Mouse (Mus musculus): ENCODE data around the gene Ddx46. TPM values are rescaled to one million over a fixed set of nuclear protein-coding genes. Genes with fewer than 3 reads are reported as not detected.
A peak's percentile ranks its signal among the peaks of the same experiment; 100 is the strongest.

The Ddx46 gene
- polyA plus RNA-seq (2015; fragmentation: Nextera tagmentation; extraction: Ambion mirVana), result 29.6 and 30.6 TPM in 2 replicates

GRCm38 (mm10) chr13:55634639-55635127, at the start of gene Ddx46:
Gene Ddx46 (plus strand): TSS chr13:55635027.
- Histone ChIP-seq H3K4me3 (peak within 1 kb of the TSS; percentile 89), H3K27ac (peak within 1 kb of the TSS; percentile 78; the same call in 1 of the 2 replicates), H3K4me2 (peak within 1 kb of the TSS; percentile 92), H3K27me3 (no peaks in the 10 kb centered on the region), H3K4me1 (replicated peaks) (peaks cover 23% of the 10 kb centered on the region), H3K9ac (peak within 1 kb of the TSS; percentile 91), H3K9me3 (no peaks in the 10 kb centered on the region), H3K36me3 (peaks cover 56% of the 10 kb centered on the region)
- WGBS, result 6% methylated on average over 30 of the region's 30 CpGs
- peak; percentile 92 for ATAC-seq (ENCODE audit: low FRiP score)

GRCm38 (mm10) chr13:55591961-55592490, 42.8 kb upstream of the Ddx46 start:
- Histone ChIP-seq H3K9ac (no peak overlapping the region), H3K27ac (no peak overlapping the region), H3K36me3 (peaks cover 25% of the 10 kb centered on the region), H3K27me3 (peaks cover 17% of the 10 kb centered on the region), H3K4me2 (no peak overlapping the region), H3K4me1 (replicated peaks) (peaks cover 14% of the 10 kb centered on the region), H3K9me3 (no peaks in the 10 kb centered on the region), H3K4me3 (no peak overlapping the region; the same call in 1 of the 2 replicates)
- ATAC-seq (ENCODE audit: low FRiP score), result no peak
- WGBS, result 79% methylated on average over 4 of the region's 4 CpGs

GRCm38 (mm10) chr13:55592512-55593253, 42.1 kb upstream of the Ddx46 start:
- Histone ChIP-seq H3K27me3 (peaks cover 17% of the 10 kb centered on the region), H3K36me3 (peaks cover 31% of the 10 kb centered on the region), H3K27ac (peak overlapping the region; percentile 83), H3K9me3 (no peaks in the 10 kb centered on the region), H3K4me1 (replicated peaks) (peaks cover 14% of the 10 kb centered on the region), H3K9ac (peak overlapping the region; percentile 91), H3K4me3 (peak overlapping the region; percentile 80), H3K4me2 (peak overlapping the region; percentile 81)
- whole genome bisulfite sequencing, result 4% methylated on average over 29 of the region's 29 CpGs
- peak; percentile 98 for ATAC-seq (ENCODE audit: low FRiP score)

GRCm38 (mm10) chr13:55593254-55593747, 41.5 kb upstream of the Ddx46 start:
- under 1% methylated on average over 31 of the region's 31 CpGs for WGBS
- Histone ChIP-seq H3K36me3 (peaks cover 37% of the 10 kb centered on the region), H3K27ac (peak overlapping the region; percentile 82), H3K4me3 (peak overlapping the region; percentile 80), H3K4me1 (replicated peaks) (peaks cover 14% of the 10 kb centered on the region), H3K9me3 (no peaks in the 10 kb centered on the region), H3K9ac (peak overlapping the region; percentile 91), H3K27me3 (peaks cover 17% of the 10 kb centered on the region), H3K4me2 (peak overlapping the region; percentile 81)
- peak; percentile 46 for ATAC-seq (ENCODE audit: low FRiP score)

GRCm38 (mm10) chr13:55595375-55595774, 39.5 kb upstream of the Ddx46 start:
- Histone ChIP-seq H3K9ac (no peak overlapping the region), H3K4me1 (replicated peaks) (peaks cover 21% of the 10 kb centered on the region), H3K27me3 (peaks cover 10% of the 10 kb centered on the region), H3K36me3 (peaks cover 39% of the 10 kb centered on the region), H3K27ac (no peak overlapping the region), H3K4me2 (no peak overlapping the region), H3K4me3 (no peak overlapping the region), H3K9me3 (no peaks in the 10 kb centered on the region)
- WGBS, result 85% methylated on average over 12 of the region's 12 CpGs
- ATAC-seq (ENCODE audit: low FRiP score), result no peak

- H3K9ac ChIP-seq, result no peak overlapping the region
- peaks cover 39% of the 10 kb centered on the region for H3K36me3 ChIP-seq
- H3K9me3 ChIP-seq, result no peaks in the 10 kb centered on the region
- 98% methylated on average over 12 of the region's 12 CpGs for WGBS
- no peak for ATAC-seq (ENCODE audit: low FRiP score)
- no peak overlapping the region for H3K4me2 ChIP-seq
- H3K27ac ChIP-seq, result no peak overlapping the region
- no peak overlapping the region for H3K4me3 ChIP-seq
- peaks cover 31% of the 10 kb centered on the region for H3K4me1 ChIP-seq (replicated peaks)
- peaks cover under 1% of the 10 kb centered on the region; the same call in 1 of the 2 replicates for H3K27me3 ChIP-seq
These were observed 38.0 kb upstream of the Ddx46 start for GRCm38 (mm10) chr13:55596802-55597201.

- peak; percentile 83 for ATAC-seq (ENCODE audit: low FRiP score)
- H3K9ac ChIP-seq, result peak within 1 kb of the TSS; percentile 93
- H3K36me3 ChIP-seq, result peaks cover 52% of the 10 kb centered on the region
- H3K9me3 ChIP-seq, result no peaks in the 10 kb centered on the region
- H3K4me3 ChIP-seq, result peak within 1 kb of the TSS; percentile 93
- peak within 1 kb of the TSS; percentile 87 for H3K27ac ChIP-seq
- peak within 1 kb of the TSS; percentile 78 for H3K4me2 ChIP-seq
- 10% methylated on average over 51 of the region's 51 CpGs for WGBS
- no peaks in the 10 kb centered on the region for H3K27me3 ChIP-seq
- peaks cover 29% of the 10 kb centered on the region for H3K4me1 ChIP-seq (replicated peaks)
These were observed 35.0 kb upstream of the Ddx46 start, which contains the start of gene B4galt7 for GRCm38 (mm10) chr13:55599566-55600540. Gene B4galt7 (plus strand): TSS chr13:55599896.

GRCm38 (mm10) chr13:55600657-55601056, 34.2 kb upstream of the Ddx46 start:
- Histone ChIP-seq H3K27ac (peak overlapping the region; percentile 87), H3K27me3 (no peaks in the 10 kb centered on the region), H3K9ac (peak overlapping the region; percentile 93), H3K4me1 (replicated peaks) (peaks cover 29% of the 10 kb centered on the region), H3K4me2 (peak overlapping the region; percentile 78), H3K4me3 (peak overlapping the region; percentile 93), H3K36me3 (peaks cover 48% of the 10 kb centered on the region), H3K9me3 (no peaks in the 10 kb centered on the region)
- 24% methylated on average over 9 of the region's 9 CpGs for WGBS
- no peak for ATAC-seq (ENCODE audit: low FRiP score)

GRCm38 (mm10) chr13:55601611-55602010, 33.2 kb upstream of the Ddx46 start:
- no peak for ATAC-seq (ENCODE audit: low FRiP score)
- Histone ChIP-seq H3K9me3 (no peaks in the 10 kb centered on the region), H3K4me3 (no peak overlapping the region), H3K36me3 (peaks cover 48% of the 10 kb centered on the region), H3K27ac (no peak overlapping the region), H3K27me3 (no peaks in the 10 kb centered on the region), H3K4me1 (replicated peaks) (peaks cover 29% of the 10 kb centered on the region), H3K4me2 (peak overlapping the region; percentile 78), H3K9ac (no peak overlapping the region)
- 11% methylated on average over 3 of the region's 3 CpGs for WGBS

- Histone ChIP-seq H3K4me2 (no peak overlapping the region), H3K4me3 (no peak overlapping the region), H3K9me3 (no peaks in the 10 kb centered on the region), H3K9ac (no peak overlapping the region), H3K27ac (no peak overlapping the region), H3K27me3 (no peaks in the 10 kb centered on the region), H3K36me3 (peaks cover 60% of the 10 kb centered on the region), H3K4me1 (replicated peaks) (peaks cover 25% of the 10 kb centered on the region)
- WGBS, result 96% methylated on average over 3 of the region's 3 CpGs
- no peak for ATAC-seq (ENCODE audit: low FRiP score)
These were observed 30.2 kb upstream of the Ddx46 start for GRCm38 (mm10) chr13:55604606-55605005.

GRCm38 (mm10) chr13:55606899-55607623, 27.8 kb upstream of the Ddx46 start:
- H3K27me3 ChIP-seq, result no peaks in the 10 kb centered on the region
- no peaks in the 10 kb centered on the region for H3K9me3 ChIP-seq
- no peak overlapping the region for H3K27ac ChIP-seq
- H3K4me1 ChIP-seq (replicated peaks), result peaks cover 10% of the 10 kb centered on the region
- H3K36me3 ChIP-seq, result peaks cover 81% of the 10 kb centered on the region
- WGBS, result 77% methylated on average over 10 of the region's 10 CpGs
- H3K4me3 ChIP-seq, result no peak overlapping the region
- H3K9ac ChIP-seq, result no peak overlapping the region
- no peak for ATAC-seq (ENCODE audit: low FRiP score)
- no peak overlapping the region for H3K4me2 ChIP-seq

All from hindbrain, embryonic 13.5 days (tissue).